Mouse (Mus musculus) gonadal fat pad, adult 2 months (tissue): ENCODE results near the gene Cyp2e1. TPM values are rescaled to one million over a fixed set of nuclear protein-coding genes. Genes with fewer than 3 reads are reported as not detected.
"Not testable (repeated sequence)": the region's sequence is repeated elsewhere in the genome, so short reads cannot be mapped to it uniquely, and the experiment has no call there.

Source experiments
- DNase-seq: peaks from one replicate; pipeline ENCODE4 v3.0.0-alpha.2; 2012; ENCODE audit warnings: low read depth
- polyA plus RNA-seq: library from polyadenylated mRNA; depleted of rRNA; stranded (reverse); fragments of >200 nt; gene quantifications from 2 replicates; pipeline ENCODE4 v1.2.3, GENCODE M21; 2012; rRNA removed

Gene Cyp2e1
- polyA plus RNA-seq: 82.4 and 284 TPM in 2 replicates

DNA sequence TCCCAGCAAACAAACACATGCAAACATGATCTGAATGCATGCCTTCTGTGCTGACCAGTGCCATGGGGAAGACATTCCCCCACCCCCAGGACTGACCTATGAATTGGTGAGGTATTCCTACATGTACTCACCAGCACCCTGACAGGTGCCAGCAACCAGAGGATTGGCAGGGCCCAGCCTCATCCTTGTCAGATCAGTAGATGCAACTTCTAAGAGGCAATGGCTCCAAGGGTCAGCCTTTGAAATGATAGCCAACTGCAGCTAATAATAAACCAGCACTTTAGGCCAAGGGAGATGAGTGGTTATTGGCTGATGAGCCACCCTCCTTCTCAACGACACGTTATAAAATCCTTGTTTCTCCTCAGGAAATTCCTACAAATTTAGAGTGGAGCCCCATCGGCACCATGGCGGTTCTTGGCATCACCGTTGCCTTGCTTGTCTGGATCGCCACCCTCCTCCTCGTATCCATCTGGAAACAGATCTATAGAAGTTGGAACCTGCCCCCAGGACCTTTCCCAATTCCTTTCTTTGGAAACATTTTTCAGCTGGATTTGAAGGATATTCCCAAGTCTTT lies at the start of gene Cyp2e1:
TSS of gene Cyp2e1 (plus strand) at position 293 of the 574 bp plus-strand sequence.
- no peak for DNase-seq

DNA sequence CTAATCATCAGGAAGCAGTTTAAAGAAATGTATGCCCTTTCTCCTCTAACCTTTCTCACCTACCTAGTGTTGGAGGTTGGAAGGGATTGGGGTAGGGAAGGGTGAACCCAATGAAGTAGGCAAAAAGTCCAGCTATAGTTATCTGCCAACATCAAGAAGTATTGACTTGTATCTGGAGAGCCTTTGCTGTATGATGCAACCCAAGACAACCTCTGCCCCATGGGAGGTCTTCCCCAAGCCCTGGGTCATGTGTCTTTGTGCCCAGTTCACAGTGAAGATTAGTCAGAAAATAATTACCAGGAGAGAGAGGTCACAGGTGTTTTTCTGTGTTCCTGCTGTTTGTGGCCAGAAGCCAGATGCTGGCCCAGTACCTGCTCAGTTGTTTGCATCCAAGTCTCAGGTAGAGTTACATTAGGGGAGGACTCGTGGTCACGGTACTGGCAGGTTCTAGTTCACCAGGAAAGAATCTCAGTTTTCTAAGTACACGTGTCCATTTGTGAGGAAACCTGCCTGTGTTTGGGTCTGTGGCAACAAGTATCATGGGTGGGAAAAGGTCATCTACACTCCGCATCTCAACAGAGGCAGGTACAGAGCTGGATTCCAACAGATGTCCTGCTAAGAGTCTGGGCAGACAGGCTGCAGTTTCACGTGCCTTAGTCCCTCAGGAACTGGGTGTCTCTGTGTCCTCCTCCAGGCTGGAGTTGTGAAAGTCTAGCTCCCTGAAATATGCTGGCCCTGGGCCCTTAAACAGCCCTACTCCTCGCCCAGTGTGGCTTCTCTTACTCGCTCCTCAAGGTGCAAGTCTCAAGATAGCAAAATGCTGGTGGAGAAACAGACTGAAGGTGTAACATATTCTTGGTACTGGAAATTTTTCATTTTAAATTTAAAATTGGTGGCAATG lies 46.1 kb upstream of the Cyp2e1 start:
- peak; percentile 26 for DNase-seq

DNA sequence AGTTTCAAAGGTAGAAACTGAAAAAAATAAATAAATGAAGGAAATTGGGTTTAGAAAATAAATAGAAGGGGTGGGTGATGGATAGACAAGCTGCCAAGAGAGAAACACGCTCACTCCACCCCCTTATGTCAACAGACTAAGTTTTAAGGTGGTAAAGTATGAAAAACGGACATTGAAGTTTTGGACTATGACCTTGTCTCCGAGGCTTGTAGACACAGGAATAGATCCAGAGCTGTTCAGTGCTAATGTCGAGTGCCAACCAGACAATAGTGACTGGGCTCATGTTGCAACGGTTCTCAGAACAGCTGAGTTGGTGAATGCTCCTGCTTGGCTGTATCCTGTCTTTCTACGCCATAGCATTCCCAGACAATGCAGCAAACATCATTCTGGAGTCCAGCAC lies 42.4 kb upstream of the Cyp2e1 start:
- no peak for DNase-seq

DNA sequence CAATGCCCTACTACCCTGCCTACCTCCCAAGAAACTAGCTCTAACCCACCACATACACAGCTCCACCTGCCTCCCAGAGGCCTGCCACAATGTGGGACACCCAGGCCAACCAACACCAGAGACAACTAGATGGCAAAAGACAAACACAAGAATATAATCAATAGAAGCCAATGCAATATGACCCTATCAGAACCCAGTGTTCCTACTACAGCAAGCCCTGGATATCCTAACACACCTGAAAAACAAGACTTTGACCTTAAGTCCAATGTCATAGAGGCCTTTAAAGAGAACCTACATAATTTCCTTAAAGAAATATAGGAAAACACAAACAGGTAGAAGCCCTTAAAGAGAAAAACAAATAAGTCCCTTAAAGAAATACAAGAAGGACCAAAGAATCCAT lies 38.0 kb upstream of the Cyp2e1 start:
- DNase-seq: no peak

DNA sequence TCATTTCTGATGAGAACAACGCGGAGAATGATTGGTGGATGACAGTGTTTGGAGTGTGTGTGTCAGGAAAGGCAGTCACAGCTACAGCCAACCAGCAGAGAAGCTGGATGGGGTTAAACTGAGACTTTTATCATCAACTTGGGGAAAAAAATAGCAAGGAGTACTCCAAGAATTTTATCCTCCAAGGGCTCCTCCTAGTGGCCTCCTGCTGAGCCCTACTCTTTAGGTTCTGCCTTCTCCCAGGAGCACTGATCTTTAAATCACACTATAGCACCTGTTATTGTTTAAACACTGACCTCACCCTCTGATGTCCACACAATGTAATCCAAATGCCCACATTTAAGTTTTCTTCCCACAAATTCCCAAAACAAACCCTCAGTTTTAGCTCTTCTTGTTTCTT lies 30.4 kb upstream of the Cyp2e1 start:
- no peak for DNase-seq

DNA sequence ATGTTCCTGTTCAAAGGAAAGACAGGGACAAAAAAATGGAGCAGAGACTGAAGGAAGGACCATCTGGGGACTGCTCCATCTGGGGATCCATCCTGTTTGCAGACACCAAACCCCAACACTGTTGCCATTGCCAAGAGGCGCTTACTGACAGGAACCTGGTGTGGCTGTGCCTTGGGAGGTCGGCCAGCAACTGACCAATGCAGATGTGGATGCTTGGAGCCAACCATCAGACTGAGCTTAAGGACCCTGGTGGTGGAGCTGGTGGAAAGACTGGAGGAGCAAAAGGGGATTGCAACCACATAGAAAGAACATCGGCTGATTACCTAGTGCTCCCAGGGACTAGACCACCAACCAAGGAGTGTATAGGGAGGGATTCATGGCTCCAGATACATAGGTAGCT lies 16.1 kb upstream of the Cyp2e1 start:
- DNase-seq: no peak

DNA sequence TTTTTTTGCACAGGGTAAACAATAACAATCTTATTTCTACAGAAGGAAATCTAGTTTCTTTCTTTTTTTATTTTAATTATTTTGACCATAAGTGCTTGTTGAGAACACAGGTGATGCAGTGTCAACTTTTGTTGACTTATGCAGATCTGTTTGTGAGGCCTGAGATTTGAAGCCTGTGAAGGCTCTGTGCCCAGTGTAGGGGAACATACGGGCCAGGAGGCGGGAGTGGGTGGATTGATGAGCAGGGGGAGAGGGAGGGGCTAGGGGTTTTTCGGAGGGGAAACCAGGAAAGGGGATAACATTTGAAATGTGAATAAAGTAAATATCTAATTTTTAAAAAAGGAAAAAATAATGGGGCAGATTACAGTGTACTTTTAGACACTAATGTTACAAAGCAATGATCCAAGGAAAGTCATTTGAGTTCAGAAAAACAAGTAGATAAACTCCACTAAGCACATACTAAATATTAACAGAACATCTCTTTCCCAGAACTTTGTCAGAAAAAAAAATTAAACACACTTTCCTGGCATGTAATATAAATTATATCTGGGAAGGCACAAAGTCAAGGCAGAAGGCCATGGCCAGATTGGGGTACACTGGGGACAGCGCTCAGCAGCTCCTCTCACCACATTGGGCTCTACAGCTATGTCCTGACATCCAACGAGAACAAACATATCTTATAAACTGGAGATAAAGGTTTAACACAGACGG lies 15.3 kb upstream of the Cyp2e1 start:
- no peak for DNase-seq

DNA sequence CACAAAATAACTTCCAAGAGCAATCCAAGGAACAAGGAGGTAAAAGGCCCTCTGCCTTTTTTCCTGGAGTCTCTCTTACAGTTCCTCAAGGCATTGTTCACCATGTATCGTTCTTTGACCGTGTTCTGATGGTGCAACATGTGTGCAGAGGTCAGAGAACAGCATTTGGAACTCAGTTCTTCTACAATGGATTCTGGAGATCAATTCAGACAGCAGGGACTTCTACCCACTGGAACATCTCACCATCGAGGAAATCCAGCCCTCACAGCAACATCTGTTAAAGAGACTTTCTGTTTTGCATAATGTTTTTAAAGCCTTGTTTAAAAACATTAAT lies 14.7 kb upstream of the Cyp2e1 start:
- DNase-seq: no peak

DNA sequence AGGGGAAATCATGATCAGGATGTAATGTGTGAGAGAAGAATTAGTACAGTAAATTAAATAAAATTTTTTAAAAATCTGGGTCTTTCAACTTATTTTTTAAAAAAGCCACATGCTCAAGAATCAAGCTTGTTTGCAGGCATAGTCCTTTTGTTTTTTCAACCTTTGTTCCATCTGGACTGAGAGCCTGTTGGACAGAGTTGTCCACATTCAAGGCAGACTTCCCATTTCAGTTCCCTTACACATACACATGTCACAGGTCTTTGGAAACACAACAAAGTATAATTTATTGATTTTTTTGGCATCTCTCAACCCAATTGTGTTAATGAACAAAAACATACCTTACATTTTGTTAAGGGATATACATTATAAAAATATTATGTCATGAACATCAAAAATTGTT lies 9.0 kb upstream of the Cyp2e1 start:
- DNase-seq: no peak

DNA sequence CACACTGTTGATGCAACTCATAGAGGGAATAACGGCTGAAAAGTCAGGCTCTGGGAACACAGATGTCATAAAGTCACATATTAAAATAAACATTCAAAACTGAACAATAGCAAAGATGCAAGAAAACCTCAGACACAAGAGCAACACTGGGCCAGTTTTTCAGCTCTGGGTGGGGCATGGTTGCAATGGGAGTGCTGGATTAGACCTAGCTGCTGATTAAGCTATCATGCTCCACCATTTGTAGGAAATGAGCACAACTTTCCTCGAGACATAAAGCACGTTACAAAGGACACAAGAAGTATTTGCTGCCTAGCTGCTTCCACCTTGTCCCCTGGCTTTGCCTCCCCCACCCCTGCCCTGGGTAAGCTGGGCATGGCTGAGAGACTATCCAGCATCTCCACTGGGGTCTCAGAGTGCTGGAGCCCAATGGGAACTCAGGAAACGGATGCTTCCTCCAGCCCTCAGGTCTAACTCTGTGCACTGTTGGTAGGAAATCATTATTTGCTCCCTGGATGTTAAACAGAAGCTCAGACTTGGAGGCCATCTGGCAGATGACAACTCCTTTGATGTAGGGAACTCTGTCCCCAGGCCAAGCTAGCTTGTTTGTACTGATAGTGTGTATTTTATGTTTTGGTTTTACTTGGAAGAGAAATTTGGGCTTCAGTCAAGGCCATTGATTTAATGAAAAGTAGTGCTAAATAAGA lies 7.2 kb upstream of the Cyp2e1 start:
- DNase-seq: no peak

DNA sequence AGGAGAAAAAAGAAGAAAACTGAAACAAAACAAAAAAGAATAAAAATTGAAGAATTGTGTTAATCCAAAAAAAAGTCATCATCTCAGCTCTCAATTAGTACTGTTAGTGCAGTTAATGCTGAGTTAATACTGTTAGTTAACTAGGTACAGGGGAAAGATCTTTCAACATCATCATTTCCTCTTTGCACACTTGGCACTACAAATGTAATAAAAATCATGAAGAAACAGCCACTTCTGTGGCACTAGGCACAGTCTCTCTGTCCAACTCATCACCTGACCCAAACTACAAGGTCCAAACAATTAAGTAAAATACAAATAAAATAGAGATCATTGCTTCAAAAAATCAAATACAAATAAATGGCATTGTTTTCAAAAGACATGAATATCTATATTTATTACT lies 2.9 kb upstream of the Cyp2e1 start:
- no peak for DNase-seq

DNA sequence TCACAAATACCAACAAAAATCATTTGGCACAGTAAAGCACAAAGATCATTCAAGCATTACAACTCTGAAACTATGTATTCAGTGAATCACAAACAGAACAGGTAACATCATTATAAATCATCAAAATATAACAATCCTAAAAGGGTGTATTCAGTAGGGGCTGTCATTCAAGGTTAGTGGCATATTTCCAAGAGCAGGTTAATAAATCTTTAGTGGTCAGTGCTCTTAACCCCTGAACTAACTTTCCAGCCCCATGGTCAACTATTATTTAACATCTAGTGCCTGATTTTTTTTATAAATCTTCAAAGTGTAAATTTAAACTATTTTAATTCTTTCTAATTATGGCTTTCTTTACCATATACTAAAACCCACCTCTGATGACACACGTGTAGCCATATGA lies 1.9 kb downstream of the Cyp2e1 start:
- DNase-seq: not testable (repeated sequence)

DNA sequence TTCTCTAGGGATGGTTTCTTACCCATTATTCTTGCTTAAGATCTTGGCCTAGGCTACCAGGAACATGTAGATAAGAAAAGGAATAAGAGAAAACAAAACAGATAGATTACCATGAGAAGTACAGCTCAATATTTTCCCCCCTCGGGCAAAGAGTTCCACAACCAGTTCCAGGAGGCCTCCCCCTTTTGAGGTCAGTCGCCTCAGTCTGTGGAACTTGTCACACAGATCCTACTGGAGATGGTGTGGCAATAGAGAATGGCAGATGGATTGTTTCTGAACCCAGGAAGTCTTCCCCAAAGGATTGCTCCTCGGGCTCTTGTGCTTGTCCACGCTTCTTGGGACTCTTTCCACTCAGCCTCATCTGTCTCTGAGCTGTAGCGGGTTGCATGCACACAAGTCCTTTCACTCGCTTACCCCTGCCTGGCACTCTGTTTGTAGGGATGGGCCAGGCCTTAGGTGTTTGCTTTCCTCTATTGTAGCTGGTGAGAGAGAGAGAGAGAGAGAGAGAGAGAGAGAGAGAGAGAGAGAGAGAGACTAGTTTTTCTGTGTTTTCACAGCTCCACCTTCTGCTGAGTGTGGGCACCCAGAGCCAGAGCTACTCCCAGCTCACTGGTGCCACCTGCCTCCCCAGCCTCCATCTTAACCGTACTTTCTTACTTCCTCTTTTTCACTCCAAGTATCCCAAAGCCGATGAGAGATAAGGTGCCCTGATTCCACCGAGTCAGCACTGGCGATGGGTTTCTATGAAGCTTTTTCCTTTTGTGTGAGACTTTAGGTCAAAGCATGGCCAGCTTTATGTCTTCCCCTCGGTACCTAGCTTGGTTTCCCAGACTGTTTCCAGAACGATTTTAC lies 2.6 kb downstream of the Cyp2e1 start:
- no peak for DNase-seq

DNA sequence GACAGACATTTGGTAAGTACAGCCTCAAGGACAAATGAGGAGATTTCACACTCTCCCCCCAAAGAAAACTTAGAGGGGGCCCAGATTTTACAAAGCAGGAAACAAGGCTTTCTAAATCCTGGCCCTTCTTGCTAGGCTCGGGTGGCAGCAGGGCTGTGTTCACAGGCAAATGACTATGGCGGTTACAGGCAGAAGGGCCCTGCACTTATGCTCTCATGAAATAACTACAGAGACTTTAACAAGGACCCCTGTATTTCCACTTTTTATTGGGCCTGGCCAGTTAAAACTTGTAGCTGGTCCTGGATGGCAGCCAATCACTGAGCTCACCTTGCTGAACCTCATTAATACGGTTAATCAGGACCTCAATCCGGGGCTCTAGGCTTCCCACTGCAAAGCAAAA lies 17.0 kb downstream of the Cyp2e1 start:
- DNase-seq: no peak

DNA sequence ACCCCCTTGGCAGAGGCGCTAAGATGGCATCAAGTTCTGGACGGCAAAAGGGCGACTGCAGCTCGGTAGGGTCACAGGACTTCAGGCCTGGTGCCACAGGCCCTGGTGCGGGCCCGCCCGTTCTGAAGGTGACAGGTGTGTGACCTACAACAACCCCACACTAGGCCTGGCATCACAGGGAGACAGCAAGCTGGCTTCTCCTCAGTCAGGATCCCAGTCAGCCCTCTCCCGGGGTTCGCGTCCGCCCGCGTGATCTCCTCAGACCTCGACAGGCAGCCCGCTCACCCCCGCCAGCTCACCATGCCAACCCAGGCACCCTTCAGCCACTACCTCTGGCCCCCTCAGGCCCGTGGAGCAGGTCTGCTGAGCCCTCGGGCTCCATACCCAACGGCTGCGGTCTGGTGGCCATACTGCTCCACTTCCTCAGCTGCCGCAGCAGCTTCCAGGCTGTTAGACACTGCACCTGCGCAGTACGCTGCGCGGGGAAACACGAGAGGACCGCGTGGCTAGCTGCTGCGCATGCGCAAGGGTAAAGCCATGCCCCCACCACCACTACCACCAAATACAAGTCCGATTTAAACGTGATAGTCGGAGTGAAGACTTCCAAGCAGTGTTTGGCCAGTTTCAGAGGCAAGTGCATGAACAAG lies 24.0 kb downstream of the Cyp2e1 start, which contains the start of gene Syce1:
TSS of gene Syce1 (minus strand) at position 447 of the 647 bp plus-strand sequence.
- DNase-seq: no peak

DNA sequence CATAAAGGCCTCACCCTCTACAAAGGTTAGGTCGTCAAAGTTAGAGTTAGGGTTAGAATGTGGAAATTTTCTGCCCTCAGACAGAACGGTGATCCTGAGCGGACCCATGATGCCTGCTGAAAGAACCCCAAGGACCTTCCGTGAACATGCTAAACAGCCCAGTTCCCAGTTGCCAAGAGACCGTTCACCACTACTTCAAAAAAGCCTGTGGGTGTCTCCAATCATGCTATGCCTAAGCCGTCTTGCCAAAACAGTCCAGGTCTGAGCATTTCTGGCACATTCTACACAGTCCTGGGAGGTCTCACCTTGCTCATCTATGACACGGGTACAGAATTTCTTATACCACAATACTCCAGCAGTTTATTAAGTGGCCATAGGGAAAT lies 24.5 kb downstream of the Cyp2e1 start:
- no peak for DNase-seq

DNA sequence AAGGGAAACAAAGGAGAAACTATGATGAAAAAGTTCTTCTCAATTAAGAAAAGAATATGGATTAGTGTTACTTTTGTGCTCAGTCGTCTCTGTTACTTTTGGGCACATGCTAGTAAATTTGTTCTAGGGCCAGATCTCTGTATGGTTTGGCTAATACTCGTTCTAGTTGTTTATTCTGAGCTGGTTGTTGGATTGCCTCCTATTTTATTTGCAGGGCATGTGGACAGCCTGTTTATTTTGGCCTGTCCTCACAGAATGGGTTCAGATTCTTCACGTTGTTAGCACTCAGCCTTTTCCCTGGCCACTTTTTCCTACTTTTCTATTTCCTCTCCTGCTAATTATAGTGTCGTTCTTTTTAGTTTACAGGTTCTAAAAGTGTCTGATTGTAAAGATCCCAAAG lies 30.0 kb downstream of the Cyp2e1 start:
- DNase-seq: no peak

DNA sequence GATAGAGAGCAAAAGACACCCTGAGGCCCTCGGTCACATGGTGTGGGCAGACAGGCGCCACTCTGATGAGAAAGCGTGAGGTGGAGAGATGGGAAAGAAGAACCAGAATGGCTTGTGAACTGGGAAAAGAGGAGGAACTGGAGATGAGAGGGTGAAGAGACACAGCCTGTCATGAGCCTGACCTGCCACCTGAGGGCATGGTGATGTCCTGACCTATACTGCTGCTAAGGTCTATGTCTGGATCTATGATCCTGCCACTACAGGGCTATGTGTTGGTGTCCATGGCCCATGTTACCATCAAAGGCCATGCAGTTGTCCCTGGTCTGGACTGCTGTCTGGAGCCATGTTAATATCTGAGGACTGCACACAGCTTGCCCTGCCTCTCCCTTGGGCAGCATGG lies 34.1 kb downstream of the Cyp2e1 start:
- no peak for DNase-seq

DNA sequence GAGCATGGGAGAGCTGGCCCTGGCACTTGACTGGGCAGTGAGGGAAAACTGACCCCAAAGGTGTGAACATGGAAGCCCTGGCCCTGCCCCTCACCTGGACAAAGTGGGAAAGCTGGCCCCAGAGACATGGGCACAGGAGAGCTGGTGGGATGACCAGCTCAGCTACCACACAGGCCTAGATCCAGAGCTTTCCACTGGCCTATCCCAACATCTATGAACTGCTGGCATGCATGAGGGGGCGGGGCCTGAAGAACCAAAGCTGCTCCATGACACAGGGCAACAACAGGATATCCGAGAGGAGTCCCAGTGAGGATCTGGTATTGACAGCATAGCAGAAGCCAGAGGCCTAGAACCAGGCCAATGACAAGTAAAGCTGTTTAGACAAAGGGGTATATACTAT lies 34.7 kb downstream of the Cyp2e1 start:
- no peak for DNase-seq

DNA sequence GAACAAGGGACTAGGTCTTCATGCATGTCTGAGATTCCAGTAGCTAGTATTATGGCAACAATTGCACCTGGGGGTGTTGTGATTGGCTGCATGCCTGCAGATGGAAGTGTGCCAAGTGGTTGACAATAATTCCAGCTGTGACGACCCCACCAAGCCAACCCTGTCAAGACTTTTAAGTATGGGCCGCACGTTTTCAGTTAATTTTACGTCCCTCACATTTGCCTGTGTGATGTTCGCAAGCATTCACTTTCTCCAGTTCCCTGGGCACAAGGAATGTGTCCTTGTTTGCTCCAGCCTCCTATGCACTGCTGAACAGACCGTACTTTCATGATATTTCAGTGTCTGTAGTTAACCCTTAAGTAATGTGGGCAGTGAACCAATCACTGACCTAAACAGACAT lies 39.1 kb downstream of the Cyp2e1 start:
- no peak for DNase-seq

DNA sequence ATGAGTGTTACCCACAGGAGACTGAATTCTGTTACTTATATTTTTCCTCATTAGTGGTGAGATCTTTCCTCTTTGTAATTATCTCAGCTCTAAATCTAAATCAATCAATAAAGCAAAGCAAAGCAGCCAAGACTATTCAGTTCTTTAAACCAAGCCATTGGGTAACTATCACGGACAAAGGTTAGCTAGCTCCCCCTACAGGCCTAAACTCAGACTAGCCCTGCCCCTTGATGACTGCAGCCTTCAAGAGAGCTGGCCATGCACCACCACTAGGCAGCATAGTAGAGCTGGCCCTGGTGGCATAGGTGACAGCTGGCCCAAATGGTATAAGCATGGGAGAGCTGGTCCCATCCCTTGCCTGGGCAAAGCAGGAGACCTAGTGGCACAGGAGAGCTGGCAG lies 42.2 kb downstream of the Cyp2e1 start:
- no peak for DNase-seq
